Mouse (Mus musculus) right cerebral cortex, postnatal 36 days (tissue): Measurements from ENCODE around the gene Hsdl2.
A peak's percentile ranks its signal among the peaks of the same experiment; 100 is the strongest.
"Not testable (repeated sequence)": the region's sequence is repeated elsewhere in the genome, so short reads cannot be mapped to it uniquely, and the experiment has no call there.

ENCODE experiments used
- DNase-seq, 2 experiments: peaks; one replicate each; pipeline ENCODE4 v3.0.0; 2022; ENCODE audit warnings: low spot score in 2 of 2, mixed read lengths in 1 of 2

The Hsdl2 gene

DNA sequence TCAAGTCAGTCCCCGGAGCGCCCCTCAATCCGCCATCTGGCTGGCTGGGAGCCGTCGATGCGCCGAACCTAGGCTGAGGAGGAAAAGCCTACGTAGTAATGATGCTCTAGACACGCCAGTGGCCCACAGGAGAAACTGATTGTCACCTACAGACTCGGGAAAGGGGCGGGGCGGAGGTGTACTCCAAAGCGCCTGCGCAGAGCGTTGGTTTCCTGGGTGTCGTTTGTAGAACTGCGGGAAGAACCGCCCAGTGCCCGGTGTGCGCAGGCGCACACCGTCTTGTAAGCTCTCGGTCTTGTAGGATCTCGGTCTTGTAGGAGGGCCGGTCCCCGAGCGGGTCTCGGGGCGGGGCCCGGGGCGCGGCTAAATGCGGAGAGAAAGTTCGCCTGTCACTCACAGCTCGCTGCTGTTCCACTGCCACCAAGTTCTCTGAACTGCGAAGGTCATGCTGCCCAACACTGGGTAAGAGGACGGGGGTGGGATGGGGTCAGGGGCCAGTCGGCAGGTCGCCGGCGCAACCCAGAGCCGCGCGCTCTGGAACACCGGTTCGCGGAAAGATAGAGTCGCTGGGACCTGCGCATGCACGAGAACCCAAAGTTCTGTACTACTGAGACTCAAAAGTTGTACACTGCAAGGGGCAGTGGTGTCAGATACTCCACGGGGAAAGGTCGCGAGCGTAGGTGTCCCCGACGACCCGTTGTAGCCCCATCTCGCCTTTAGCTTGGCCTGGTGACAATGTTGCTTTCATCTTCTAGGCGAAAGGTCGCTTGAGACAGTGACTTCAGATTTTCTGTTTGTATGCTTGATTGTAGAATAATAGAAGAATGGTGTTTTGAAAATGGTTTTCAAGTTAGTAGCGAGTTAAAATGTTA lies at the start of gene Hsdl2:
TSS of gene Hsdl2 (plus strand) at position 250 of the 872 bp plus-strand sequence.
- peak; percentile 98 to 99 for DNase-seq

DNA sequence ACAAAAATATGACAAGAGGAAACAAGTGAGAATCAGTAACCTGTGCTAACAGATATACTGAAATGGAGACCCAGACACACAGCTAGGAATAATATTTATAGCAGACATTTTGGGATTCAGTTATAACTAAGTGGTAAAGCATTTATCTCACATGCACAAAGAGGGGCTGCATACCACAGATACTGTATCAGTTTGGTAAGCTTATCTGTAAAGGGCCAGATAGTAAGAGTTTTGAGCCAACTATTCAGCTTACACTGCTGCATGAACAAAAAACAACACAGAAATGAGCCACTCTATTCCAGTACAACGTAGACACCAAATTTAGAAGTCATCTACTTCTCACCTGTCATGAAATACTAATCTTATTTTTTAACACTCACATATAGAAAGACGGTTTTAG lies 48.1 kb upstream of the Hsdl2 start:
- DNase-seq: no peak

DNA sequence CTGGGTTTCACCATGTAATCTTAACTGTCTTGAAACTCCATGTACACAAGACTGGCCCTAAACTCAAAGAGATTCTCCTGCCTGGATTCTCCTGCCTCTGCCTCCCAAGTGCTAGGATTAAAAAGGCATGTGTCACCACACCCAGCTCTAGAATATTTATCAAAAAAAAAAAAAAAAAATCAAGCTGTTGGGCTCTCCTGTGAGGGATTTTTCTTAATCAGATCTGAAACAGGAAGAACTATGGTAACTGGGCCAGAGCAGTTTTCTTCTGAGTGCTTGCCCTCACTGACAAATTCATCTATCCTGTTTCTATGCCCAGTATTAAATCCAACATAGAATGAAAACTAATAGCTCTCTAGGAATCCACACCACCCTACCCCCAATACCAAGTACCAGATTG lies 45.7 kb upstream of the Hsdl2 start:
- no peak for DNase-seq

DNA sequence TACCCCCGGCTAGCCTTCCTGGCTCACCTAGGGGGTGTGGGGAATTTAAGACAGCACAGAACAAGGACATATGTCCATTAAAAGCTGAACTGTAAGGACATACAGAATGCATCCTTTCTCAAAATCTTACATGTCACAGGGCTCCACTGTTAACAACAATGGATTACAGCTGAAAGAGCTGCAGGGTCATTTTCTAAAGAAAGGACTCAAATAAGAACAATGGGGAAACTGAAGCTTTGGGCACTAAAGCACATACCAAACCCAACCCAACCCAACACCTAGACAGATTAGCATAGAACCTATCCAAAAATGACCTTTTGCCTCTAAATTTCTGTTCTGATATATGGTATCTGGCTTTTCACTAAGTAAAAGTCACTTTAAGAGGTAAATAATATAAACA lies 45.1 kb upstream of the Hsdl2 start:
- DNase-seq: no peak

DNA sequence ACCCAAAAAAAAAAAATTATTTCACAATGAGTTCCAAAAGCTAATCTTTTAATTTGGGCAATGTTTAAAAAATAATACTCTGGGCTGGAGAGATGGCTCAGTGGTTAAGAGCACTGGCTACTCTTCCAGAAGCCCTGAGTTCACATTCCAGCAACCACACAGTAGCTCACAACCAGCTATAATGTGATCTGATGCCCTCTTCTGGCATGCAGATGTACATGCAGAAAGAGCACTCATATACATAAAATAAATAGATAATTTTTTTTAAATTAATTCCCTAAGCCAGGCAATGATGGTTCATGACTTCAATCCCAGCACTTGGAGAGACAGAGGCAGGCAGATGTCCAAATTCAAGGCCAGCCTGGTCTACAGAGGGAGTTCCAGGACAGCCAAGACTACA lies 38.4 kb upstream of the Hsdl2 start:
- DNase-seq: no peak

DNA sequence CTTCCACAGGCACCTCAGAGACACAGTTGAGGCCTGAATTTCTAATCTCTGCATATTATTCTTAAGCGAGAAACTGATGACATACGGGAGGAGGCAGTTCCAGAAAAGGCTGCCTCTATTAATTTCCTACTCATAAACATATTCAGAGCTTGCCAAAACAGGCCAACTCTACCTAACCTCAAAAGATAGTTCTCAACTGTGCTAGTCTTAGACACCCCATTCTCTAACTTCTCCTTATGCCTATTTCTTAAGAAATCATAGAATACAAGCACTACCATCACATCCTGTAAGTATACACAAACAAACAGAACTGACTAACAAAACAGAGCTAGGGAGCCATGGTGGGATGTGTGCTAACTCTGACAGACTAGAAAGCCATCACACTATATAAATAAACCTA lies 36.7 kb upstream of the Hsdl2 start:
- no peak for DNase-seq

DNA sequence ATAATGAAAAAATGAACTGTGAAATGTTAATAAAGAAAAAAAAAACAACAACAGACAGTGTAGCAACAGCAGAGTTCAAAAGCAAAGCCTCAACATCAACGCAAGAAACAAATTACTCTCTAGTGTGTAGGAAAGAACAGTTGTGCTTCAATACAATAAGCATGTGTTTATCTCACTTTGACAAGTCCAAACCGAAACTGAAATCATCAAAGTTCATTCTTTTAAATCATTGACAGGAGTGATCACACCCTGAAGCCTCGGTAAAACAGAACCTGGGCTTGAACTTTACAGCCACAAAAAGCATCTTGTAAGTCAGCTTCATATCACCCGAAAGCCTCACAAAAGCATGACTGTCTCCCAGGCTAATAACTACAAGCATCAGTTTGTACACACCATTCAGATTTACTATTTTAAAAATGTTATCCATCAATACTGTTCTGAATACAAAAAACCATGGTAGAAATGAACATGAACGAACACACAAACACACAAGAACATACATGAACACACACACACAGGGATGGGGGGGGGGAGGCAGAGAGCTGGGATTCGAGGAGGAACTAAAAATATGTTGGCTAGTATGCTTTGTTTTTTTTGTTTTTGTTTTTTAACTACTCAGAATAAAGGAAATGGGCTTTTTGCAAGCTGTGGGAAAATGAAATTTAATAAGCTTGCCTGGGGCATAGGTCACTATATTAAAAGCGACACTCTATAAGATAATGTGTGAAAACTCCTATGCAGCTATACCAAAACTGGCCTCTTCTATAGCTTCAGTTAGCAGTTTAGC lies 34.9 kb upstream of the Hsdl2 start:
- DNase-seq: no peak

DNA sequence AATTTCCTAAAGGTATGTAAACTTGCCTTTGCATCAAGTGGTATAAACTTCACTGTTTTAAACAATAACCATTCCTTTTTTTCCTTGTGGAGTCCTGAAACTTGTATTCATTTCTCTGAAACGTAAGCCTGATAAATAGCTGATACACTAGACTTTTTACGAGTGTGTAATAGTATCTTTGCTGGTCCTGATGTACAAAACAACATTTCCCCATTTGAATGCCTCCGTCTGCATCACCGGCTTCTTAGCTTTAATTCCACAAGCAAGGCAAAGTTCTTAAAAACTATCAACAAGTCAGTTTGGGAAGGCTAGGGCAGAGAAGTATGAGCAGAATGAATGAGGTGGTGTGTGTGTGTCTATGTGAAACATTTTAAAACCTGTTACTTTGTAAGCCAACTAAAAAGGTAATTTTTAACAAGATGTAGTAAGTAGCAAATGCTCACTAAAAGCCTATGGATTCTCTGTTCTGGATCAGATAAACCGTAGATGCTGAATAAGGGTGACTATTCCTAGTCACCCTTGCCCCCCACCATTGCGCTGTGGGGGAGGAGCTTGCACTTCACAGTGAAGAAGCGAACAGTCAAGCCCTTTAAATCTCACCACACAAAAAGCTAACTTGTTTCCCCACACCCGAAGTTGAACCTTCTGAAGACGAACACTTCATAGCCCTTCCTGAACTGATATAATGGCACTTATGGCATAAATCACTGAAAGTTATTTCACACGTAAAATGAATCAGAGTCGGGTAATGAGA lies 34.0 kb upstream of the Hsdl2 start:
- DNase-seq: no peak

DNA sequence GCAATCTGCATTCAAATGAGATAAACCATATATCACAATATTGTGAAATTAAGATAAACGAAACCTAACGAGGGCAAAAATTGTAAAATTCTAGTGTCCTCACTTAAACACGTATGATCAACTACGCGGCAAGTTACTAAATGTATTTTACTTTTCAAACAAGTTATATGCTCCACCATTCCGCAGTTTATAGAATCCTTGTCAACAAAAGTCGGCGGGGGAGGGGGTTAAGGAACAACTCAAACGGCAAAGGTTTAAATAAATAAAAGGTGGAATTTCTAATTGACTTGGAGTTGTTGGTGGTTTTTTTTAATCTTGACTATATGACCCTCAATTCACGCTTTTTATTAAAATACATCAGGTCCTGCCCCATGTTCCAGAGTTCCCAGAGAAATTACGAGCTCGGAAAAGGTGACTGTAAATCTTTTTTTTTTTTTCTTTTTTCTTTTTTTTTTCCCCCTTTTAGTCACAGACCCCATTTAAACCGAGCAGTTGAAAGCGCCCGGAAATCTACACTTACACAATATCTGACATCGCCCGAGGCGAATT lies 33.3 kb upstream of the Hsdl2 start:
- DNase-seq: no peak

DNA sequence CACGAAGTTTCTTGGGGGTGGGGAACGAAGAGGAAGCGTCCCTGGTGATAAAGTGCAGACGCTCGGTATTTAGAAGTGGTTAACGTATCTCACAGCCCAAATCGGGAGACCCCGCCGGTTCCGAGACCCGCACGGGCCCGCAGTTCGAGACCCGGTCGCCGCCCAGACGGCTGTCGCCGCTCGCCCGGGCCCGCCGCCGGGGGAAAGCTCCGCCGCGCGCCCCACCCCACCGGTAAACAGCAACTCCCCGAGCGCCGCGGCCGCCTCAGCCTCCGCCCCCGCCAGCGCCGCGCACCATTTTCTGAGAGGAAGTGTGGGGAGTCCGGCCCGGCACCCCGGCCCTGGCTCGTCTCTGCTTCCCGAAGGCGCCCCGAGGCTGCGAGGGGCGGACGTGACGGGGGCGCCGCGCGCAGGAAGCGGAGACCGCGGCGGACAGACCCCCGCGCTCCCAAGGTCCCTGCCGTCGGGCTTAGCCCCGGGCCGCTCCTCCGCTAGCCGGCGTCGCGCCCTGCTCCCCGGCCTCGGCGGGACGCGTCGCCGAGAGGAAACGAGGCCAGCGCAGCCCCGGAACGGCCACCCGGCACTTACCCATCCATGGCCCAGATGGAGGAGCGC lies 32.7 kb upstream of the Hsdl2 start:
- peak; percentile 31 to 44 for DNase-seq

DNA sequence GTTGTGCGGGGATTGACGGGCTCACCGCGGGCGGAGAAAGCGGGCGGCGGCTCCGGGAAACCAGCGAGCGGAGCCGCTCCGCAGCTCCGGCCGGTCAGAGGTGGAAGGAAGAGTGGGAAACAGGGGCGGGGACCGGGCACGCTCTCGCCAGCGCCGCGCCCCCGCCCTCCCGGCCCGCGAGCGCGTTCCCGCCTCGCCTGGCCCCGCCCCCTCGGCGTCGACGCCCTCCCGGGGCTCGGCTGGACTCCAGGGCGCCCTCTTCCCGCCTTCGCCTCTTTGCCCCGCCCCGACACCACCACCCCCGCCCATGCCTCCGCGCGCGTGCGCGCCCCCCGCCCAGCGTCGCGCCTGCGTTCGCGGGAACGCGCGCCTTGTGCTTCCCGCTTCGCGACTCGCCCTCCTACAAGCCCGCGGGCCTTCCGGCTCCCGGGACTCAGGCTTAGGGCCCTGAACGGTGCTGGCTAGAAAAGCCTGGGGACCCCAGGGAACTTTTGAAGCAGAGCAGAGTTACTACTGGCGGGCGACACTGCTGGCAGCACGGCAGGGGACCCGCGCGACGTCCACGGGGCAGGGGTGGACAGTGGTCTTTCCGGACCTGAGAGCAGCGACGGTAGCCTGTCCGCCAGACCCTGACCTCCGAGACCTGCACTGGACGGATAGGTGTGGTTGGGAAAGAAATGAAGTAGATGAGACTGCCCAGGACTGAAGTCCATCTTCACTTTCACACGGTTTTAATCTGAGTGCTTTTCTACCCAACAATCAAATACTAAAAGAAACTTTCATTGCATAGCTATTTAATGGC lies 32.0 kb upstream of the Hsdl2 start, which contains the start of gene Ptbp3:
TSS of gene Ptbp3 (minus strand) at position 190 of the 802 bp plus-strand sequence.
- peak; percentile 67 to 73 for DNase-seq

DNA sequence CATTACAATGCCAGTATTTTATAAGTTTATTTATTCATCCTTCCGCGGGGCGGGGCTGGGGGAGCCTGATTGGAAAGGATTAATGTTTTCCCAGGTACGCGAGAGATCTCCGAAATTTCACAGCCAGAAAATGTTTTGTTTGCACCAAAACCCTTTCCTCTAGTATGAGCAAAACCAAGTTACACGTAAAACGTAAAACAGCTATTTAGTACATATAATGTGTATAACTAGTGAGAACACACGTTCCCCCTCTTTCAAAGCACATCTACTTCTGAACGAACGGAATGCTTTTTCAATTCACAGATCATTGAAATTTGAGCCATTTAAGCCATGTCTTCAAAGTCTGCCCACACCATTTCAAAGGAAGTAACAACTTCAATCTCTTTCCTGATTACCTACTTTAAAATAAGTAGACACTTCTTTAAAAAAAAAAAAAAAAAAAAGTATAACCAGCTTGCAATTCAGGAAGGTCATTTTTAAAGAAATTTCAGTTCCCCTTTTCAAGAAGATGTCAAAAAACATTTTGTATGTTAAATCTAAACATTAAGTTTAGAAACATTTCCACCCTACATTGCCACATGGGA lies 31.3 kb upstream of the Hsdl2 start:
- no peak for DNase-seq

DNA sequence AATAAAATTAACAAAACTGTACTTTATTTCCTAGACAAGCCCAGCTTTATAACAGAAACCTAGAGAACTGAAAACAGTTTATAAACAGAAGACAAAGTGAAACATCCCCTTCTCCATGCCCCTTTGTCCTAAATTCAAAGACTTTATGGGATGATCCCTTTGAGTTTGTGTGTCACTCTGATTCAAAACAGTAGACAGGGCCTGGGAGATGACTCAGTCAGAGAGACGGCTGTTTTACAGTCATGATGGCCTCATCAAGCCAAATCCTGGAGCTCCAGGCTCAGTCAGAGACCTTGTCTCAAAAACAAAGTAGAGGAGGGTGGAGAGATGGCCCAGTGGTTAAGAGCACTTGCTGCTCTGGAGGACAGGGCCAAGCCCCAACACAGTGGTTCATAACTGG lies 29.5 kb upstream of the Hsdl2 start:
- no peak for DNase-seq

DNA sequence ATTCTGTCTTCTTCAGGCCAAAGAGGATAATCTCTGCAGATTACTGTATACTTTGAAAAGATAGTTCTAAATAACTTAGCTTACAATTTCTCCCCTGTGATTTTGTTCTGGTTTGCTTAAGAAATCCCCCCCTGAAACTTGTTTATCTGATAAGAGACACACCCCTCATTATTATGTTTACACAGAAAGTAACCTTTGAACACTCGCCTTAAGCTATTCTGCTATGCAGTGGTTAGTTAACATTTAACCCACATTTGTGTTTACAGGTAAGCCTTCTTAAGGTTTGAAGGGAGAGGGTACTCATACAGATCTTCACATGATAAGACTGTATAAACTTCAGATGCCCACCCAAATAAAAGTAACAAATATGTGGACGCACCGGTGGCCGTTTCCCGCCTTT lies 28.5 kb upstream of the Hsdl2 start:
- no peak for DNase-seq

DNA sequence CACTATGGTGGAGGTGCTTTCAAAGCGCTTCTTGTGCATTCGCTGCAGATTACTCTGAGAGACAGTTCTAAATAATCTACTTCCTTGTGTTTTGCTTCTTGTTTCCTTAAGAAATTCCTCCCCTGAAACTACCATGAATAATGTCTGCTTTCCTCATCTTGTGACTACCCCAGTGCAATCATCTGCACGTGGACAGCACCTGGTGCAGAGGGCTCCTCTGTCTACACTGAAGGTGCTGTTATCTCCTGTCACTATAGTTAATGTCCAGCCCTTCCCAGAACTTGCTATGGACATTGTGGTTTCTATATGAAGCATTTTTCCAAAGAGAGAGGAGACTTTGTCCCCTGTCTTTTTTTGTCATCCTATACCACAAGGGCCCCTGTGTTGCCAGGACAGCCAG lies 27.8 kb upstream of the Hsdl2 start:
- no peak for DNase-seq

DNA sequence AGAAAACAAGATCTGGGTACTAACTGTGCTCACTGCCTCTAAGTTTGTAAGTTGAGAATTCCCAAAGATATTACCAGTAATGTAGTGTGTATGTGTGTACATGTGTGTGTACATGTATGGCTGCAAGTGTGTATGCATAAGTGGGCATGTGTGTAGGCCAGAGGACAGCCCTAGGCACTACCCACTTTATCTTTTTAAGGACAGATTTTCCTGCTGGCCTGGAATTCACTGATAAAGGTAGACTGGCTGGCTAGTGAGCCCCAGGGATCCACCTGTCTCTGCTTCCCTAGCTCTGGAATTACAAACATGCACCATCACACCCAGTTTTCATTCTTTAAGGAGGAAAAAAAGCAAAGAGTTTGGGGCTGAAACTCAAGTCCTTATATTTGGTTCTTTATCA lies 26.2 kb upstream of the Hsdl2 start:
- DNase-seq: no peak

DNA sequence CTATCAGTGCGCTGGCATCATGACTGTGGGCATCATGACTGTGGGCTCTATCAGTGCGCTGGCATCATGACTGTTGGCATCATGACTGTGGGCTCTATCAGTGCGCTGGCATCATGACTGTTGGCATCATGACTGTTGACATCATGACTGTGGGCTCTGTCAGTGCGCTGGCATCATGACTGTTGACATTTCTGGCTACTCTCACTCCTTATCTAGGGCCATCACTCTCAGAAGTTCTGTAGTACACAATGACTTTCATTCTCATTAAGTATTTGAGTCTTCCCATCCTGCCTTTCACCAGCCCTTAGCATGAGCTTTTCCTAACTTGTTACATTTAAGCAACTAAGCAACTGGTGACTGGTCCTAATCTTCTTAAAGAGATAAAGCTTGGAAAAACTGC lies 24.0 kb upstream of the Hsdl2 start:
- not testable (repeated sequence) for DNase-seq

DNA sequence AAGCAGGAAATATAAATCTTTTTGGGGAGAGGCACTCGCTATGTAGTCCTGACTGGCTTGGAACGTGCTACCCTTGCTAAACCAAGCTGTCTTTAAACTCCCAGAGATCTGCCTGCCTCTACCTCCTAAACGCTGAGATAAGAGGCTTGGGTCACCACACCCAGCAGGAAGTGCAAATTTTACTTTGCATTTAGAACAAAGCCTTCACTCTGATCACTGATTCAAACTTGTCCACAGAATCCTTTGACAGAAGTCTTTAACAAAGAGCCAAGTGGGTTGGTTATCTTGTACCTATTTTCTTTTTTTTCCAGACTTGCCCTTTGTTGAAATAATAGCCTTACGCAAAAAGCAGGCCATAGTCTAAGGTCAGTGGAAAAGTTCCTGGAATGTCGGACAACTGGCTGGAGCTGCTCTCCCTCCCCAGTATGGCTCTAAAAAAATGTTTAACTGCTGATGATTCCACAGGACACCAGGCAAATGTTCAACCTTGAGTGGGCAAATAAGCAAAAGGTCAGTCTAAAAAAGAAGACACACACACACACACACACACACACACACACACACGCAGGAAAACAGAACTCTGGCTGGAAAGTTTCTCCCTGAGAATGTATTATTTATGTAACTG lies 23.2 kb upstream of the Hsdl2 start:
- DNase-seq: no peak

DNA sequence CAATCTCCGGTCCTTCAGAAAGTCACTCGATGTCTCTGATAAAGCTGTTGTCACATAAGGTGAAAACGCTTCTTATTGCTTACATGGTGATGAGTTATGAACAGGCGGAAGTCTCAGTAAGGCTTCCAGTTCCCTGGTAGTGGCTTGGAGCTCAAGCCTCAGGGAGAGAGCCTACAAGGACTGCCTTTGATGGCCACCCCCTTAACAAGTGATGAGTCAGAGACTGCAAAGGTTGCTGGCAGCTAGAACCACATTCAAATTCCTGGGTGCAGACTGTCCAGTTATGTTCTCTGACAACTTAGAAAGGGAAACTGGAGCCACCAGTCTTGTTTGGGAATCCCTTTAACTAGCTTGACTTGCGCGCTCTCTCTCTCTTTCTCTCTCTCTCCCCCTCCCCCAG lies 21.2 kb upstream of the Hsdl2 start:
- DNase-seq: no peak

DNA sequence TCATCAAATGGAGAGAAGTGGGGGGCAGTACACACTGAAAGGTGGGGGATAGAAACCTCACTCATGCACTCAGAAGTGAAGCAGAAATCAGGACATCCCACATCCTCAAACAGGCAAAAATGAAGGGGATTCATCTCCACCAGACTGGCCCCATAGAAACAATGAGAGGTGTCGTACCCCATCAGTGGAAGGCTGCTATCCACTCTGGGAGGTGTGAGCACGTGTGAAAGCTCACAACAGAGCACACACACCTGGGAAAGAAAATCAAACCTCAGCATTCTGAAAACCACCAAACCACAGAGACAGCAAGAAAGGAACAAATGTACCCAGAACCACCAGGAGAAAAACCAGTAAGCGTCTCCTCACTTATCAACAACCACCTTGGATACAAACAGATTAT lies 17.2 kb upstream of the Hsdl2 start:
- DNase-seq: no peak
